Mouse (Mus musculus) G1E (cell line): Measurements from ENCODE around the gene Slain1.

Source experiments
- CTCF ChIP-seq: IDR thresholded peaks from 2 replicates; pipeline ENCODE4 v1.5.1; 2012; ENCODE audit warnings: low read depth, low read length, inconsistent platforms, mixed read lengths
- GATA1 ChIP-seq: IDR thresholded peaks from 2 replicates; pipeline ENCODE4 v1.6.1; 2012; ENCODE audit warnings: borderline replicate concordance, low read length, inconsistent platforms, mixed read lengths
- POLR2AphosphoS5 ChIP-seq: IDR thresholded peaks from 2 replicates; pipeline ENCODE4 v1.6.1; 2012; ENCODE audit warnings: low read depth, low read length, inconsistent platforms; ENCODE audit not compliant: insufficient replicate concordance
- TAL1 ChIP-seq: conservative IDR thresholded peaks from 2 replicates; pipeline ENCODE4 v1.6.1; 2012; ENCODE audit warnings: low read depth, low read length, inconsistent platforms, mixed read lengths

- TF ChIP-seq CTCF: no peak
- TF ChIP-seq POLR2AphosphoS5: no peak
- TF ChIP-seq TAL1: no peak
- TF ChIP-seq GATA1: no peak
Measured at GRCm38 (mm10) chr14:103754041-103754440, 104.0 kb downstream of the Slain1 start.
